Comparison of ENCODE assay signal across 13 mouse cellular contexts in the genomic region with DNA sequence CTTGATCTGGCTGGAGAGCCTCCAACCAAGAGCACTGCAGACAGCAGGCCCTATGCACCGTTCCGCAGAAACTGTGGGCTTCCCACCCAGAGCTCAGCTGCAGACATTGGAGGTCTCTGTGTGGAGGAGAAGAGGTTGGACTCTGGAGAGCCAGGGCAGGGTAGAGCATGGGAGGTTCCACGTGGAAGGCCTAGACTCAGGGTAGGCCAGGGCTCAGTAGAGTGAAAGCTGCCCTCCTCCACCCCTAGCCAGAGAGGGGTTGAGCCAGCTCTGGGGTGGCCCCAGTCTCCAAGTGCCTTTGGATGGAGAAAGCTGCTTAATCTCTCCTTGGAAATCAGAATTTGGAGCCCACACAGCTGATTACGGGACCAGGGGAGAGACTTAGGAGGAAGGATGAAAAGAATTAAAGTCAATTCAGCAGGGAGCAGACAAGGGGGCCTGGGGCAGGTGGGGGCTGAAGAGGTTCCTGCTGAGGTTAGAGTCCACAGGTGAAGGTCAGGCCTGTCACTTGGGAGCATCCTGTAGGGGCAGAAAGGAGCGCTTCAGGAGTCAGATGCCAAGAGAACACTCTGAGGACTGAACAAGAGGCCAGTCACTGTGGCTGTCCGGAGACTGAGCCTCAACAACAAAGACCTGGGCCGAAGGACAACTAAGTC. TPM values are rescaled to one million over a fixed set of nuclear protein-coding genes. Genes with fewer than 3 reads are reported as not detected.
A peak's percentile ranks its signal among the peaks of the same experiment; 100 is the strongest.
DNase-seq lines count a peak whose midpoint lies in the region; ATAC-seq and TF ChIP-seq lines count a peak whose summit lies in the region.
"Had no signal": no experiment of that assay in that cellular context is flagged by ENCODE, and none has a peak within 500 bp of the region (broad histone marks: within the 10 kb centered on the region; RNA-seq: fewer than 3 reads in every experiment).

No protein-coding gene starts in this region.

- H3K9ac ChIP-seq in heart, embryonic 12.5 days, result no peak overlapping the region
- H3K9ac ChIP-seq in lung, postnatal 0 days (replicated peaks; ENCODE audit: low read depth), result no peak overlapping the region
- H3K9ac ChIP-seq in forebrain, embryonic 16.5 days (replicated peaks; ENCODE audit: low read depth, low read length), result no peak overlapping the region
- no peak overlapping the region for H3K9ac ChIP-seq in stomach, embryonic 14.5 days (replicated peaks; ENCODE audit: low read depth, low read length)
- H3K9ac ChIP-seq in liver, embryonic 12.5 days, result no peak overlapping the region
- H3K9ac ChIP-seq: neural tube, embryonic 13.5 days had no signal

- no peak for ATAC-seq in heart, embryonic 12.5 days (ENCODE audit: insufficient number of reproducible peaks, low FRiP score)
- peak; percentile 13; the same call in 1 of the 2 replicates for ATAC-seq in lung, postnatal 0 days
- 0 out of 2 replicates have a peak, but pooled peaks have one; percentile 5 for ATAC-seq in forebrain, embryonic 16.5 days
- ATAC-seq in stomach, embryonic 14.5 days (ENCODE audit: insufficient number of reproducible peaks, insufficient read depth, low FRiP score, low read depth), result peak; percentile 53; the same call in 1 of the 2 replicates
- no peak for ATAC-seq in liver, embryonic 12.5 days
- ATAC-seq: CD4-positive, CD25-positive, alpha-beta regulatory T cell, adult 4 months; inflammation-experienced regulatory T-cells, adult 6 months had no signal

- peak overlapping the region; percentile 6; the same call in 1 of the 2 replicates for H3K27ac ChIP-seq in heart, embryonic 12.5 days (ENCODE audit: poor library complexity, severe bottlenecking)
- H3K27ac ChIP-seq in lung, postnatal 0 days (ENCODE audit: low read length), result no peak overlapping the region
- no peak overlapping the region for H3K27ac ChIP-seq in forebrain, embryonic 16.5 days (ENCODE audit: low read length)
- peak overlapping the region; percentile 89 for H3K27ac ChIP-seq in stomach, embryonic 14.5 days (ENCODE audit: low read length)
- no peak overlapping the region for H3K27ac ChIP-seq in liver, embryonic 12.5 days
- H3K27ac ChIP-seq: macrophage; neural tube, embryonic 13.5 days had no signal

- H3K4me1 ChIP-seq in heart, embryonic 12.5 days (replicated peaks), result peaks cover 23% of the 10 kb centered on the region; the same call in 1 of the 2 replicates
- no peaks in the 10 kb centered on the region for H3K4me1 ChIP-seq in lung, postnatal 0 days (ENCODE audit: insufficient read depth, low read depth, low read length)
- peaks cover 10% of the 10 kb centered on the region for H3K4me1 ChIP-seq in forebrain, embryonic 16.5 days (replicated peaks; ENCODE audit: control insufficient read depth, insufficient read depth, low read length)
- H3K4me1 ChIP-seq in stomach, embryonic 14.5 days (ENCODE audit: control insufficient read depth, insufficient read depth, low read length), result peaks cover 21% of the 10 kb centered on the region
- no peaks in the 10 kb centered on the region for H3K4me1 ChIP-seq in liver, embryonic 12.5 days

- H3K4me2 ChIP-seq in heart, embryonic 12.5 days, result no peak overlapping the region
- no peak overlapping the region for H3K4me2 ChIP-seq in lung, postnatal 0 days (replicated peaks; ENCODE audit: low read depth, low read length)
- no peak overlapping the region for H3K4me2 ChIP-seq in forebrain, embryonic 16.5 days (ENCODE audit: low read length)
- H3K4me2 ChIP-seq in stomach, embryonic 14.5 days (replicated peaks; ENCODE audit: low read depth, low read length), result no peak overlapping the region
- no peak overlapping the region for H3K4me2 ChIP-seq in liver, embryonic 12.5 days
- H3K4me2 ChIP-seq: neural tube, embryonic 13.5 days had no signal

- TF ChIP-seq EP300 in lung, postnatal 0 days (IDR thresholded peaks at IDR 0.05), result no peak

- no peaks in the 10 kb centered on the region for H3K9me3 ChIP-seq in heart, embryonic 12.5 days (replicated peaks)
- no peaks in the 10 kb centered on the region for H3K9me3 ChIP-seq in lung, postnatal 0 days (ENCODE audit: low read length)
- no peaks in the 10 kb centered on the region for H3K9me3 ChIP-seq in forebrain, embryonic 16.5 days (ENCODE audit: control insufficient read depth, low read length)
- H3K9me3 ChIP-seq in stomach, embryonic 14.5 days (ENCODE audit: control insufficient read depth, low read depth, low read length), result no peaks in the 10 kb centered on the region
- H3K9me3 ChIP-seq in liver, embryonic 12.5 days (replicated peaks), result no peaks in the 10 kb centered on the region
- H3K9me3 ChIP-seq: neural tube, embryonic 13.5 days had no signal

- 55% methylated on average over 7 of the region's 7 CpGs for WGBS in heart, embryonic 12.5 days
- WGBS in lung, postnatal 0 days, result 50% methylated on average over 7 of the region's 7 CpGs
- 35% methylated on average over 7 of the region's 7 CpGs for WGBS in forebrain, embryonic 16.5 days
- 36% methylated on average over 7 of the region's 7 CpGs for WGBS in stomach, embryonic 14.5 days
- 55% methylated on average over 7 of the region's 7 CpGs for WGBS in liver, embryonic 12.5 days (ENCODE audit: insufficient replicate concordance)

- H3K4me3 ChIP-seq in heart, embryonic 12.5 days, result no peak overlapping the region
- no peak overlapping the region for H3K4me3 ChIP-seq in lung, postnatal 0 days (ENCODE audit: low read depth, low read length)
- H3K4me3 ChIP-seq in forebrain, embryonic 16.5 days (replicated peaks; ENCODE audit: low read length), result no peak overlapping the region
- no peak overlapping the region for H3K4me3 ChIP-seq in stomach, embryonic 14.5 days (ENCODE audit: low read depth, low read length)
- H3K4me3 ChIP-seq in liver, embryonic 12.5 days, result no peak overlapping the region
- H3K4me3 ChIP-seq: neural tube, embryonic 13.5 days had no signal

- H3K36me3 ChIP-seq in heart, embryonic 12.5 days, result no peaks in the 10 kb centered on the region
- H3K36me3 ChIP-seq in lung, postnatal 0 days (ENCODE audit: insufficient read depth, low read length), result no peaks in the 10 kb centered on the region
- no peaks in the 10 kb centered on the region for H3K36me3 ChIP-seq in forebrain, embryonic 16.5 days (ENCODE audit: control insufficient read depth, insufficient read depth)
- no peaks in the 10 kb centered on the region for H3K36me3 ChIP-seq in stomach, embryonic 14.5 days (ENCODE audit: control insufficient read depth, insufficient read depth, low read length)
- no peaks in the 10 kb centered on the region for H3K36me3 ChIP-seq in liver, embryonic 12.5 days
- H3K36me3 ChIP-seq: neural tube, embryonic 13.5 days had no signal

- no peak for TF ChIP-seq CTCF in lung, postnatal 0 days (IDR thresholded peaks at IDR 0.05)

- DNase-seq in heart, adult 9 months (ENCODE audit: low spot score in 2 of 2), result no peak
- no peak for DNase-seq in lung, postnatal 0 days (ENCODE audit: low spot score)
- DNase-seq in lung, postnatal 14 days, result no peak
- DNase-seq in c-Kit-positive CD71-positive TER-119-positive erythroid progenitor cells, embryonic 14.5 days (ENCODE audit: low spot score), result no peak
- DNase-seq: cerebellum, postnatal 10 days had no signal

- no peaks in the 10 kb centered on the region for H3K27me3 ChIP-seq in heart, embryonic 12.5 days (replicated peaks)
- no peaks in the 10 kb centered on the region for H3K27me3 ChIP-seq in lung, postnatal 0 days (replicated peaks; ENCODE audit: insufficient read depth, low read length)
- H3K27me3 ChIP-seq in forebrain, embryonic 16.5 days (replicated peaks; ENCODE audit: control insufficient read depth, insufficient read depth, low read length), result no peaks in the 10 kb centered on the region
- H3K27me3 ChIP-seq in stomach, embryonic 14.5 days (ENCODE audit: control insufficient read depth, insufficient read depth, low read length), result no peaks in the 10 kb centered on the region
- H3K27me3 ChIP-seq in liver, embryonic 12.5 days (replicated peaks), result peaks cover 43% of the 10 kb centered on the region

RNA-seq across cellular contexts. Expression of gene Vps8, which starts 45.8 kb away (rescaled TPM):
- polyA plus RNA-seq in heart, embryonic 12.5 days (2016; fragmentation: Nextera tagmentation; extraction: Ambion mirVana), result 28.1 and 29.2 TPM in 2 replicates
- polyA plus RNA-seq in lung, postnatal 0 days (2015; fragmentation: Nextera tagmentation; extraction: Ambion mirVana), result 9.3 and 9.6 TPM in 2 replicates
- 37.5 and 39.6 TPM in 2 replicates for polyA plus RNA-seq in forebrain, embryonic 16.5 days (2015; fragmentation: Nextera tagmentation; extraction: Ambion mirVana)
- polyA plus RNA-seq in stomach, embryonic 14.5 days (2014; fragmentation: Nextera tagmentation; extraction: Ambion mirVana), result 20.4 and 24.9 TPM in 2 replicates
- 10.0 and 11.5 TPM in 2 replicates for polyA plus RNA-seq in liver, embryonic 12.5 days (2016; fragmentation: Nextera tagmentation; extraction: Ambion mirVana)

Comparison
In these comparisons a context has a peak if more than half of its experiments do, and no peak if none do; other contexts are left out.
1. ATAC-seq: peak in lung, postnatal 0 days (single experiment), forebrain, embryonic 16.5 days (single experiment) and stomach, embryonic 14.5 days (single experiment); none in heart, embryonic 12.5 days (single experiment) and liver, embryonic 12.5 days (single experiment).
2. H3K27ac ChIP-seq: peak in heart, embryonic 12.5 days (single experiment) and stomach, embryonic 14.5 days (single experiment); none in lung, postnatal 0 days (single experiment), forebrain, embryonic 16.5 days (single experiment) and liver, embryonic 12.5 days (single experiment).